Mouse (Mus musculus) myocyte (in vitro differentiated cells): ENCODE data around the gene Pigx. TPM values are rescaled to one million over a fixed set of nuclear protein-coding genes. Genes with fewer than 3 reads are reported as not detected.

Source experiments
- H3K27me3 ChIP-seq: one replicate; pipeline ENCODE4 v1.6.1; 2011; ENCODE audit not compliant: control insufficient read depth, insufficient read depth, insufficient read length
- H3K36me3 ChIP-seq: one replicate; pipeline ENCODE4 v1.6.1; 2011; ENCODE audit not compliant: control insufficient read depth, insufficient read depth
- H3K4me2 ChIP-seq: one replicate; pipeline ENCODE4 v1.6.1; 2011; ENCODE audit warnings: low read depth, control low read depth
- H3K4me3 ChIP-seq: one replicate; pipeline ENCODE4 v1.5.1; 2011; ENCODE audit warnings: mild to moderate bottlenecking, control low read depth, moderate library complexity
- H3K79me2 ChIP-seq: one replicate; pipeline ENCODE4 v1.6.1; 2011; ENCODE audit not compliant: control insufficient read depth, insufficient read depth
- H3ac ChIP-seq: one replicate; pipeline ENCODE4 v1.6.1; 2011; ENCODE audit not compliant: control insufficient read depth, insufficient read length
- CEBPB ChIP-seq: IDR thresholded peaks from 2 replicates; pipeline ENCODE4 v1.6.1; 2011; ENCODE audit warnings: mild to moderate bottlenecking, moderate library complexity; ENCODE audit not compliant: poor library complexity, insufficient read depth, severe bottlenecking
- E2F4 ChIP-seq: IDR thresholded peaks from one replicate; pipeline ENCODE4 v1.6.1; 2011; ENCODE audit warnings: mild to moderate bottlenecking, control low read depth, moderate library complexity; ENCODE audit not compliant: insufficient read depth
- MAX ChIP-seq: IDR thresholded peaks from one replicate; pipeline ENCODE4 v1.6.1; 2011; ENCODE audit warnings: low read depth, mild to moderate bottlenecking, control low read depth
- MYOD1 ChIP-seq, 3 experiments: IDR thresholded peaks; one replicate each; pipeline ENCODE4 v1.6.1; 2011; ENCODE audit warnings: control low read depth in 2 of 3, low read depth in 2 of 3, mild to moderate bottlenecking in 2 of 3, moderate library complexity in 1 of 3; ENCODE audit not compliant: insufficient read length in 2 of 3, control insufficient read depth in 1 of 3
- MYOG ChIP-seq, 3 experiments: IDR thresholded peaks; one replicate each; pipeline ENCODE4 v1.6.1; 2011; ENCODE audit warnings: control low read depth in 2 of 3, low read depth in 2 of 3, mild to moderate bottlenecking in 2 of 3; ENCODE audit not compliant: insufficient read length in 2 of 3, control insufficient read depth in 1 of 3, insufficient read depth in 1 of 3
- POLR2A ChIP-seq: IDR thresholded peaks from one replicate; pipeline ENCODE4 v1.6.1; 2011; ENCODE audit warnings: low read depth, mild to moderate bottlenecking, control low read depth, moderate library complexity; ENCODE audit not compliant: insufficient read length
- POLR2AphosphoS2 ChIP-seq: IDR thresholded peaks from one replicate; pipeline ENCODE4 v1.6.1; 2011; ENCODE audit warnings: low read depth, control low read depth; ENCODE audit not compliant: insufficient read length
- REST ChIP-seq: IDR thresholded peaks from one replicate; pipeline ENCODE4 v1.6.1; 2011; ENCODE audit warnings: mild to moderate bottlenecking, control low read depth, moderate library complexity; ENCODE audit not compliant: insufficient read depth, insufficient read length
- SRF ChIP-seq: IDR thresholded peaks from one replicate; pipeline ENCODE4 v1.6.1; 2011; ENCODE audit warnings: low read depth; ENCODE audit not compliant: control insufficient read depth, insufficient read length
- TCF12 ChIP-seq: IDR thresholded peaks from one replicate; pipeline ENCODE4 v1.6.1; 2011; ENCODE audit warnings: mild to moderate bottlenecking, control low read depth; ENCODE audit not compliant: poor library complexity, insufficient read depth, severe bottlenecking
- TCF3 ChIP-seq: IDR thresholded peaks from one replicate; pipeline ENCODE4 v1.6.1; 2011; ENCODE audit warnings: low read depth, control low read depth; ENCODE audit not compliant: insufficient read length
- USF1 ChIP-seq: IDR thresholded peaks from one replicate; pipeline ENCODE4 v1.6.1; 2011; ENCODE audit warnings: low read depth, mild to moderate bottlenecking, control low read depth, moderate library complexity
- polyA plus RNA-seq: library from polyadenylated mRNA; unstranded; fragments of >200 nt; fragmentation: generic; extraction: Trizol; gene quantifications from one replicate; pipeline ENCODE4 v1.2.1, GENCODE M21; 2012; ENCODE audit warnings: missing spikeins

Gene Pigx
- polyA plus RNA-seq: 19.4 TPM

DNA sequence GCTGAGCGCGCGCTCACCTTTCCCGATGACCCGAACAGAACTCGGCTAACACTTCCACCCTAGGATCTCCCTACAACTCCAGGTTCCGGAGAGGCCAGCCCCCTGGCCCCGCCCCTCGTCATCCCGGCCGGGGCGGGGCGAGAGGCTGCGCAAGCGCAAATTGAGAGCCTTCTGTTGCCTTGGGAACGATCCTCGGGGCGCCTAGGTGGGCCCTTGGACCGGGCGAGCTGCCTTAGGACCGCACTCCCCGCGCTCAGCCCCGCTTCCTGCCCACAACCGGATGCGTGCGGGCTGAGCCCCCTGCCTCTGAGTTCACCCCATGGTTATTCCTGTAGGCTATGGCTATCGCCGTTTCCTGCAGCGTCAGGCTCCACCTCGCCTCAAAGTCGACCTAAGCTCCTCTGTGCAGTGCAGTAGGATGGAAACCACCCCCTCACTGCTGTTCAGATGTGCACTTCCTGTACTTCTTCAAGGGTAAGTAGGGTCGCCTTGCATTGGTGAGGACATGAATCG lies at the start of gene Pigx, which contains the start of gene Cep19:
Gene Pigx (minus strand): TSS at position 103 of the 513 bp plus-strand sequence.
Gene Cep19 (plus strand): TSS at position 163 of the 513 bp plus-strand sequence.
- Histone ChIP-seq H3K27me3 (no peaks in the 10 kb centered on the region), H3ac (peak within 1 kb of the TSS; percentile 73), H3K79me2 (peaks cover 13% of the 10 kb centered on the region), H3K4me3 (peak within 1 kb of the TSS; percentile 70), H3K36me3 (peaks cover 6% of the 10 kb centered on the region), H3K4me2 (peak within 1 kb of the TSS; percentile 82)
- no peak for TF ChIP-seq MYOD1 (IDR thresholded peaks at IDR 0.05; ENCODE audit: control insufficient read depth in 1 of 3, insufficient read length in 2 of 3, low read depth in 2 of 3)
- TF ChIP-seq E2F4: no peak
- no peak for TF ChIP-seq MAX
- no peak for TF ChIP-seq TCF3
- TF ChIP-seq CEBPB: no peak
- peak; percentile 75 for TF ChIP-seq POLR2A
- TF ChIP-seq TCF12: no peak
- TF ChIP-seq REST: no peak
- TF ChIP-seq POLR2AphosphoS2: peak; percentile 37
- TF ChIP-seq SRF: no peak
- TF ChIP-seq MYOG (IDR thresholded peaks at IDR 0.05; ENCODE audit: control insufficient read depth in 1 of 3, insufficient read depth in 1 of 3, insufficient read length in 2 of 3, low read depth in 2 of 3): no peak
- TF ChIP-seq USF1: no peak

DNA sequence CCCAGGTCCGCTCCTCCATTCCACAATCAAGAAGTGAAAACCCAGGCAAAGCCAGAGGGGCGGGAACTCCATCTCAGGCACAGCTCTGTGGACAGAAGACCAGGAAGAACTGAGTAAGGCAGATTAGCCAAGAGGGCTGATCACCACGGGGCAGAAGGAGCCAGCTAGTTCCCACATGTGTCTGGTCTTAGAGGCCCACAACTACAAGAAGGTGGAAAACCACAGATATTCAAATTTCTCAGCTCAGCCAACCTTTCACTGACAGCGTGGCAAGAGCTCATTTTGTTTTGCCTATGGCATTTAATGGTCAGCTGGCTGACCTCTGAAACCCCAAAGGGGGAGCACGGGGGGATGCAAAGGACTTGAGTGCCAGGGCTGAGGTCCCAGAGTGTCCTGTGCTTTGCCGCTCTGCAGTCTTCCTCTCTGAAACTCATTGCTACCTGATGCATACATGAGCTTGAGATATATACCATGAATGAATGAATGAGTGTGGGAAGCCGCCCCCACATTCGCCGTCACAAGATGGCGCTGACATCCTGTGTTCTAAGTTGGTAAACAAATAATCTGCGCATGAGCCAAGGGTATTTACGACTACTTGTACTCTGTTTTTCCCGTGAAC lies 48.2 kb upstream of the Pigx start:
- Histone ChIP-seq H3ac (no peak overlapping the region), H3K36me3 (no peaks in the 10 kb centered on the region), H3K79me2 (no peaks in the 10 kb centered on the region), H3K27me3 (peaks cover 10% of the 10 kb centered on the region), H3K4me2 (no peak overlapping the region), H3K4me3 (no peak overlapping the region)
- TF ChIP-seq MAX (no peak), POLR2A (no peak), E2F4 (no peak), SRF (no peak), POLR2AphosphoS2 (no peak), MYOD1 (IDR thresholded peaks at IDR 0.05; ENCODE audit: control insufficient read depth in 1 of 3, insufficient read length in 2 of 3, low read depth in 2 of 3) (no peak)

- no peak overlapping the region for H3ac ChIP-seq
- H3K79me2 ChIP-seq: no peaks in the 10 kb centered on the region
- TF ChIP-seq MAX (no peak), USF1 (no peak)
- H3K4me3 ChIP-seq: no peak overlapping the region
- H3K27me3 ChIP-seq: peaks cover 23% of the 10 kb centered on the region
- H3K36me3 ChIP-seq: no peaks in the 10 kb centered on the region
- no peak overlapping the region for H3K4me2 ChIP-seq
Observed at GRCm38 (mm10) chr16:32144592-32144991, 45.1 kb upstream of the Pigx start.

DNA sequence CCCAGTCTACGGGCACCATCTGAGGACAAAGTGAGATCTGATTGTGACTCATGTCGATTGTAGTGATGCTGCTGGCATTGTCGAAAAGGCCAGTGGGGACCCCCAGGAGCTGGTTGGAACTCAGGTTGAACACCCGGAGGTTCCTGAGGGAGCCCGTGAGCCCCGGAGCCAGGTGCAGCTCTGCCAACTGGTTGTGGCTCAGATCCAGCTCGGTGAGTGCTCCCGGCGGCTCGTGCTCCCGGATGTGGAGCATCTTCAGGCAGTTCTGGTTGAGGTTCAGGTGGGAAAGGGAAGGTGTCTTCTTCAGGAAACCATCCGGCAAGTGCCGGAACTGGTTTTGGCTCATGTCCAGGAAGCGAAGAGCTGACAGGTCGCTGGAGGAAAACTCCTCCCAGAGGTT lies 44.2 kb upstream of the Pigx start:
- H3K79me2 ChIP-seq: no peaks in the 10 kb centered on the region
- H3K4me2 ChIP-seq: no peak overlapping the region
- no peak overlapping the region for H3K4me3 ChIP-seq
- no peak for TF ChIP-seq E2F4
- no peak for TF ChIP-seq MYOD1 (IDR thresholded peaks at IDR 0.05; ENCODE audit: control insufficient read depth in 1 of 3, insufficient read length in 2 of 3, low read depth in 2 of 3)
- TF ChIP-seq USF1: no peak
- no peak overlapping the region for H3ac ChIP-seq
- H3K27me3 ChIP-seq: peaks cover 31% of the 10 kb centered on the region
- H3K36me3 ChIP-seq: no peaks in the 10 kb centered on the region

- Histone ChIP-seq H3K36me3 (no peaks in the 10 kb centered on the region), H3K79me2 (no peaks in the 10 kb centered on the region), H3K27me3 (peaks cover 37% of the 10 kb centered on the region), H3K4me3 (no peak overlapping the region), H3K4me2 (no peak overlapping the region), H3ac (no peak overlapping the region)
- TF ChIP-seq MAX (no peak), TCF12 (no peak), CEBPB (no peak), SRF (no peak), MYOD1 (IDR thresholded peaks at IDR 0.05; ENCODE audit: control insufficient read depth in 1 of 3, insufficient read length in 2 of 3, low read depth in 2 of 3) (no peak), POLR2AphosphoS2 (no peak), POLR2A (no peak), REST (no peak)
Observed at GRCm38 (mm10) chr16:32138954-32139353, 39.4 kb upstream of the Pigx start.
